Mouse (Mus musculus): ENCODE measurements around the gene Psmd7. TPM values are rescaled to one million over a fixed set of nuclear protein-coding genes. Genes with fewer than 3 reads are reported as not detected.

Psmd7 gene
- polyA plus RNA-seq, 1 experiment, result 67.1 TPM

DNA sequence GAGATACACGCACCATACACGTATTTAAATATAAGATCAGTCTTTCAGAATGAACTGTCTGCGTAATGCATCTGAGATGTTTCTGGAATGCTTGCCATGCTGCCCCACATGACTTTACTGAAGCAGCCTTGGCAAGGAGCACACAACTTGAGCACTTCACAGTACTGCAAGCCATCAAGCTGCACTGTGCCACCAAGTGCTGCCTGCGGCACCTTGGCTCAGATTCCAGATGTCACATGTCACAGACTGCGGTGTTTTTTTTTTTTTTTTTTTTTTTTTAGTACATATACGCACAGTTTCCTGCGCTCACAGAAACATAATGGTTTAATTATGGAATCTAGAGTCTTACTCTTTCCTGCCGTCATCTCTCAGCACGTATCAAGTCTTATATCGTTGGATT, 30.2 kb upstream of the Psmd7 start:
- H3K4me3 ChIP-seq (replicated peaks; ENCODE audit: control insufficient read depth, low read depth, low read length), result no peak overlapping the region
- 88% methylated on average over 10 of the region's 10 CpGs for WGBS

DNA sequence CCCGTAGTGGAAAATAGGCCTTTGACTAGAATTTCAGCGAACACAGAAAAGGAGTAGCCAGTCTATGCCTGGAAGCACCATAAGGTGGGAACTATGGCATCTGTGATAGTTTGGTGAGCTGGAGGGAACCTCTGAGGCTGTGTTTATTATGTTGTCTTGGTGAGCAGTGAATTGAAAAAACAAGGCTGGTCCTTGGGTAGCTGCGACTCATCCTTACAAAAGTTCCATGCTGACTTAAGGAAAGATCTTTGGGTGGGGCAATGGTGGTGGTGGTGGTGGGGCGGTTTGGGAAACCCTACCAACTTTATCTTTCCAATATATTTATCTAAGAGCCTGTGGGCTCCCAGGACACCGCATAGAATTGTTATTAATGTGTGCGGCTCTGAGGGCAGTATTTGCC, 25.1 kb upstream of the Psmd7 start:
- no peak overlapping the region for H3K27ac ChIP-seq (ENCODE audit: control insufficient read depth, insufficient read depth, low read depth, low read length, poor library complexity)
- no peak overlapping the region for H3K4me3 ChIP-seq (replicated peaks; ENCODE audit: control insufficient read depth, low read depth, low read length)
- H3K4me1 ChIP-seq (ENCODE audit: control insufficient read depth, insufficient read depth, low read length), result no peaks in the 10 kb centered on the region
- TF ChIP-seq CTCF (IDR thresholded peaks at IDR 0.05; ENCODE audit: control insufficient read depth, insufficient read depth, low read length) (no peak), POLR2A (IDR thresholded peaks at IDR 0.05; ENCODE audit: borderline replicate concordance, control insufficient read depth, low read depth, low read length) (no peak)
- WGBS, result 85% methylated on average over 6 of the region's 6 CpGs

More for the DNA sequence above, 30.2 kb upstream of the Psmd7 start:
- H3K27ac ChIP-seq (ENCODE audit: control insufficient read depth, insufficient read depth, low read depth, low read length, poor library complexity), result no peak overlapping the region
- no peaks in the 10 kb centered on the region for H3K4me1 ChIP-seq (ENCODE audit: control insufficient read depth, insufficient read depth, low read length)
- no peak for TF ChIP-seq POLR2A (IDR thresholded peaks at IDR 0.05; ENCODE audit: borderline replicate concordance, control insufficient read depth, low read depth, low read length)
- no peak for TF ChIP-seq CTCF (IDR thresholded peaks at IDR 0.05; ENCODE audit: control insufficient read depth, insufficient read depth, low read length)

DNA sequence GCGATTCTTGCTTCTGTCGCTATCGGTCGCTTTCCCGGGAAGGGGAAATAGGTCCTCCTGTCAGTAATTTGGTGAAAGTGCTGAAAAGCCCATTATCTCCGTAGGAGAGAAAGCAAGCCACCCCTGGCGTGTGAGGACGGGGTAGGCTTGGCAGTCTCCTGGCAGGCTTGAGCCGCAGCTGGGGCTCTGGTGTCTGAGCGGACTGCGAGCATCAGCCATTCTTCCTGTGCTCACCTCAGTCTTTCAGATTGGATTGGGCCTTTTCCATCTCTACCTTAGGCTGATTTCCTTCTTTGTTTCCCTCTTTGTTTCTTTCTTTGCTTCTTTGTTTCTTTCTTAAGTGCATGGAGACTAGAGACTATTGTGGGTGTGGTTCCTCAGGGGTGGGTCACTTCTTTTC, 22.6 kb upstream of the Psmd7 start:
- no peak overlapping the region for H3K27ac ChIP-seq (ENCODE audit: control insufficient read depth, insufficient read depth, low read depth, low read length, poor library complexity)
- no peak for TF ChIP-seq CTCF (IDR thresholded peaks at IDR 0.05; ENCODE audit: control insufficient read depth, insufficient read depth, low read length)
- TF ChIP-seq POLR2A (IDR thresholded peaks at IDR 0.05; ENCODE audit: borderline replicate concordance, control insufficient read depth, low read depth, low read length), result no peak
- no peak overlapping the region for H3K4me3 ChIP-seq (replicated peaks; ENCODE audit: control insufficient read depth, low read depth, low read length)
- H3K4me1 ChIP-seq (ENCODE audit: control insufficient read depth, insufficient read depth, low read length), result no peaks in the 10 kb centered on the region
- WGBS, result 79% methylated on average over 11 of the region's 11 CpGs

DNA sequence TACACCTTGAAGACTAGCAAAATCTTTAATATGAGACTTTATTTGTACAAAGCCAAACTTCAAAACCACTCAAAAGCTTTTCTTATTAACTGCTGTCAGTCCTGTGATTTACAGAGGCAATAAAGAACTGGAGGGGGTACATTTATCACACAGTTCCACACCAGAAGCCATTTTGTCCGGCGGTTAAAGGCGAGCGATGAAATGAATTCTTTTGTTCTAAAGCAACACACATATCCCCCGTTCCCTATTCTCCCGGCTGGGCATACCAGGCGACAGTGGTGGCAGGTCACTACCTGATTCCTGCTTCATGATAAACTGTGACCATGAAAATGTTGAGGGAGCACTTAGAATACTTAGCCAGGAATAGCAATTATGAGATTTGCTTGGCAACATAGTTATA, 20.5 kb upstream of the Psmd7 start:
- 73% methylated on average over 7 of the region's 7 CpGs for WGBS
- H3K27ac ChIP-seq (ENCODE audit: control insufficient read depth, insufficient read depth, low read depth, low read length, poor library complexity), result no peak overlapping the region
- TF ChIP-seq POLR2A (IDR thresholded peaks at IDR 0.05; ENCODE audit: borderline replicate concordance, control insufficient read depth, low read depth, low read length), result no peak

DNA sequence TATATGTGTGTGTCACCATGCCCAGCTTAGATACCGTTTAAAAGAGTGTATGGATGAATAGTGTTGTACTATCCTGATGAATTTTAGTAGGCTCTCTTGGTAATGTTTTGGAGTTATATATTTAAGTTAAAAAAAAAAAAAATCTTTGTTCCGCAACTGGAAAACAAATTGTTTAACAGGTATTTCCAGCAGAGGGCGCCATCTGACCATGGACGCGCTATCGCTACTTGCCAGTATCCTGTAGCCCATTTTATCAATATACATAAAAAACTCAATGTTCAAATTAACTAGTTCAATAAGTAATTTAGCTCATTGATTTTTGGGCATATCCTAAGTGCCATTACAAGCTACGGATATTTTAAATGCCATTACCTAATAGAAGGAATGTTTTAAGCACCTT, 14.8 kb upstream of the Psmd7 start:
- 5% methylated on average over 7 of the region's 7 CpGs for WGBS
- H3K27ac ChIP-seq (ENCODE audit: control insufficient read depth, insufficient read depth, low read depth, low read length, poor library complexity), result no peak overlapping the region
- TF ChIP-seq POLR2A (IDR thresholded peaks at IDR 0.05; ENCODE audit: borderline replicate concordance, control insufficient read depth, low read depth, low read length), result no peak
- TF ChIP-seq CTCF (IDR thresholded peaks at IDR 0.05; ENCODE audit: control insufficient read depth, insufficient read depth, low read length), result peak; percentile 64
- no peak overlapping the region for H3K4me3 ChIP-seq (replicated peaks; ENCODE audit: control insufficient read depth, low read depth, low read length)
- no peaks in the 10 kb centered on the region for H3K4me1 ChIP-seq (ENCODE audit: control insufficient read depth, insufficient read depth, low read length)

More for the DNA sequence above, 20.5 kb upstream of the Psmd7 start:
- Histone ChIP-seq H3K4me1 (ENCODE audit: control insufficient read depth, insufficient read depth, low read length) (no peaks in the 10 kb centered on the region), H3K4me3 (replicated peaks; ENCODE audit: control insufficient read depth, low read depth, low read length) (no peak overlapping the region)

DNA sequence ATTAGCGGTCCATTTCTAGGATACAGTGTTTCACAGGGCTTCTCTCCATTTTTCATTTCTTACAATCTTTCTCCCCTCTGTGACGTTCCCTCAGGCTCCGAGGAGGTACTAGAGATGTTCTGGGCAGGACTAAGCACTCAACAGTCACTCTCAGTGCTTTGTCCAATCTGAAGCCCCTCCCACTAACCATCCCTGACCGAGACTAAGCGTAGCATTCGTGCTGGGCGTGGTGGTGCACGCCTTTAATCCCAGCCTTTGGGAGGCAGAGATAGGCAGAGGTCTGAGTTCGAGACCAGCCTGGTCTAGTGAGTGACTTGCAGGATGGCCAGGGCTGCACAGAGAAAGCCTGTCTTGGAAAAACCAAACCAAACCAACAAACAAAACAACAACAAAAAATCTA, 11.4 kb upstream of the Psmd7 start:
- WGBS, result 84% methylated on average over 9 of the region's 9 CpGs
- H3K4me1 ChIP-seq (ENCODE audit: control insufficient read depth, insufficient read depth, low read length), result no peaks in the 10 kb centered on the region
- no peak overlapping the region for H3K4me3 ChIP-seq (replicated peaks; ENCODE audit: control insufficient read depth, low read depth, low read length)
- TF ChIP-seq POLR2A (IDR thresholded peaks at IDR 0.05; ENCODE audit: borderline replicate concordance, control insufficient read depth, low read depth, low read length), result no peak
- no peak for TF ChIP-seq CTCF (IDR thresholded peaks at IDR 0.05; ENCODE audit: control insufficient read depth, insufficient read depth, low read length)
- no peak overlapping the region for H3K27ac ChIP-seq (ENCODE audit: control insufficient read depth, insufficient read depth, low read depth, low read length, poor library complexity)

DNA sequence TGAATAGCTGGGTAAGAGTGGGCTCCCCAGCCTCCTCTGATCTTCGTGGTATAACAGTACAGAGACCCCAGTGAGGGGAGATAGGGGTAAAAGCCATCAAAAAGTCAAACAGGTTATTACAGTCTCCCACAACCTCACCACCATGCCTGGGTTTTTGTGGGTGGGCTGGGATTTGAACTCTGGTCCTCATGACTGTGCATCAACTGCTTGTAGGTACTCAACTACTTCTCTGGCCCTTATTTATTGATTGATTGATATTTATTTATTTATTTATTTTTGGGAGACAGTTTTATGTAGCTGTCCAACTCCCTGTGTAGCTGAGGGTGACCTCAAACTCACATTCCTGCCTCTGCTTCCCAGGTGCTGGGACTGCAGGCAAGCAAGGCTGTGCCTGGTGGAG, 9.5 kb upstream of the Psmd7 start:
- Histone ChIP-seq H3K27ac (ENCODE audit: control insufficient read depth, insufficient read depth, low read depth, low read length, poor library complexity) (no peak overlapping the region), H3K4me3 (replicated peaks; ENCODE audit: control insufficient read depth, low read depth, low read length) (no peak overlapping the region), H3K4me1 (ENCODE audit: control insufficient read depth, insufficient read depth, low read length) (no peaks in the 10 kb centered on the region)
- no peak for TF ChIP-seq CTCF (IDR thresholded peaks at IDR 0.05; ENCODE audit: control insufficient read depth, insufficient read depth, low read length)
- no peak for TF ChIP-seq POLR2A (IDR thresholded peaks at IDR 0.05; ENCODE audit: borderline replicate concordance, control insufficient read depth, low read depth, low read length)
- WGBS, result 76% methylated on average over 1 of the region's 1 CpGs

DNA sequence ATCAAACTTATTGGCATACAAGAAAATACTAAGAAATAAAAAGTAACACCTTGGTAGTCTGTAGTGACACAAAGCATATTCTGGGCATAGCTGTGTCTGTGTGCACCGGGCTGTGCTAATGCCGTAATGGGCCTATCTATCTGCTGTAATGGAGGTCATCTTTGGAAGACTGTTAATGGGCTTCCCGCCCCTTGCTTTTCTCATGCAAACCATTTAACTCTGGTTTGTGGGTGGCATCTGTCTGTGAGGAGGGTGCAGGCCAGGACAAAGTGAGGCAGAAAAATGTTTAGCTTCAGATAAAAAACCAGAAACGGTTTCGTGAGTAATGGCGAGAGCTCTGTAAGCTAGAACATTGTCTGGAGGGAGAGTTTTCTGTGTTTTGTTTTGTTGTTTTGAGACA, 6.6 kb upstream of the Psmd7 start:
- no peak overlapping the region for H3K4me3 ChIP-seq (replicated peaks; ENCODE audit: control insufficient read depth, low read depth, low read length)
- WGBS, result 76% methylated on average over 6 of the region's 6 CpGs
- TF ChIP-seq POLR2A (IDR thresholded peaks at IDR 0.05; ENCODE audit: borderline replicate concordance, control insufficient read depth, low read depth, low read length), result no peak
- TF ChIP-seq CTCF (IDR thresholded peaks at IDR 0.05; ENCODE audit: control insufficient read depth, insufficient read depth, low read length), result no peak
- no peak overlapping the region for H3K27ac ChIP-seq (ENCODE audit: control insufficient read depth, insufficient read depth, low read depth, low read length, poor library complexity)
- no peaks in the 10 kb centered on the region for H3K4me1 ChIP-seq (ENCODE audit: control insufficient read depth, insufficient read depth, low read length)

DNA sequence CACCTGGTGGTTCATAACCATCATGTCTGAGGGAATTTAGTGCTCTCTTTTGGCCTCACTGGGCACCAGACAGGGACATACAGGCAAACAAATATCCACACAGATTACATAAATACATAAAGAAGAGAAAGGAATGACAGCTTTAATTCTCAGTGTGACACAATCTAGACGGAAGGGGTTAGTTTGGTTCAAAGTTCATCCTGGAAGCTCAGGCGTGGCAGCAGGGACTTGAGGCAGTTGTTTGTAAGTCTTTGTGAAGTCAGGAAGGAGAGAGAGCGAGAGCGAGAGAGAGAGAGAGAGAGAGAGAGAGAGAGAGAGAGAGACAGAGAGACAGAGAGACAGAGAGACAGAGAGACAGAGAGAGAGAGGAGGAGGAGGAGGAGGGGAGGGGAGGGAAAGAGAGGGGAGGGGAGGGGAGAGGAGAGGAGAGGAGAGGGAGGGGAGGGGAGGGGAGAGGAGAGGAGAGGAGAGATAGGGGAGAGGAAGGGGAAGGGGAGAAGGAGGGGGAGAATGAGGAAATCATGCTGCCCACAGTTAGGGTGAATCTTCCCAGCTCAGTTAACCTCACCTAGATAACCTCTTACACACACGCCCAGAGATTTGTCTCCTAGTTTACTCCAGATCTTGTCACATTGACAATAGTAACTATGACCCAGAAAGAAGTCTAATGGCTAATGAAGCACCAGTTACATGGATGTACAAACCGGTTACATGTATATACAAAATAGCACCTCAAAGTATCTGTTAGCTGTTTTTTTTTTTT, 5.9 kb upstream of the Psmd7 start:
- no peak overlapping the region for H3K27ac ChIP-seq (ENCODE audit: control insufficient read depth, insufficient read depth, low read depth, low read length, poor library complexity)
- TF ChIP-seq CTCF (IDR thresholded peaks at IDR 0.05; ENCODE audit: control insufficient read depth, insufficient read depth, low read length) (no peak), POLR2A (IDR thresholded peaks at IDR 0.05; ENCODE audit: borderline replicate concordance, control insufficient read depth, low read depth, low read length) (no peak)
- H3K4me1 ChIP-seq (ENCODE audit: control insufficient read depth, insufficient read depth, low read length), result no peaks in the 10 kb centered on the region
- H3K4me3 ChIP-seq (replicated peaks; ENCODE audit: control insufficient read depth, low read depth, low read length), result no peak overlapping the region
- 55% methylated on average over 6 of the region's 6 CpGs for WGBS

All from bone marrow, adult 2 months (tissue).